Mouse (Mus musculus): ENCODE data around the gene Rpl35a. TPM values are rescaled to one million over a fixed set of nuclear protein-coding genes. Genes with fewer than 3 reads are reported as not detected.
"Not testable (repeated sequence)": the region's sequence is repeated elsewhere in the genome, so short reads cannot be mapped to it uniquely, and the experiment has no call there.

Gene Rpl35a
- total and polyA plus RNA-seq, 3 experiments, result 159 to 1,492 (median 642) TPM

DNA sequence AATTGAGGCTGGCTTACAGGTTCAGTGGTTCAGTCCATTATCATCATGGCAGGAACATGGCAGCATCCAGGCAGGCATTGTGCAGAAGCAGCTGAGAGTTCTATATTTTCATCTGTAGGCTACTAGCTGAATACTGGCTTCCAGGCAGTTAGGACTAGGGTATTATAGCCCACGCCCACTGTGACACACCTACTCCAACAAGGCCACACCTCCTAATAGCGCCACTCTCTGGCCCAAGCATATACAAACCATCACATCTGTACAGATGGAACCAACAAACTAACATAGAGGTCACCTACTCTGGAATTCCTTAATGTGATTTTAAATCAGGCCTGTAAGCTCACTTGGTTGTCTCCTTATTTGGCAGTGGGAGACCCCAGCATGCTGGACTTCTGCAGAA lies 7.6 kb upstream of the Rpl35a start:
- no peak overlapping the region for H3K4me3 ChIP-seq (ENCODE audit: low read depth, low read length)
- peaks cover 6% of the 10 kb centered on the region for H3K4me1 ChIP-seq (ENCODE audit: insufficient read depth, low read depth, low read length)
- H3K9me3 ChIP-seq (replicated peaks), result no peaks in the 10 kb centered on the region
- no peaks in the 10 kb centered on the region for H3K36me3 ChIP-seq (replicated peaks)
- ATAC-seq (ENCODE audit: extremely low read depth, insufficient number of reproducible peaks, low FRiP score, poor library complexity, severe bottlenecking), result no peak
- no peak for TF ChIP-seq GATA2 (IDR thresholded peaks at IDR 0.05; ENCODE audit: borderline replicate concordance, low read depth, low read length)
- no peak for TF ChIP-seq GATA1 (IDR thresholded peaks at IDR 0.05; ENCODE audit: borderline replicate concordance, low read length)
- TF ChIP-seq POLR2AphosphoS5 (IDR thresholded peaks at IDR 0.05; ENCODE audit: insufficient replicate concordance, low read depth, low read length), result no peak
- no peak for TF ChIP-seq TAL1 (conservative IDR thresholded peaks at IDR 0.05; ENCODE audit: low read depth, low read length)
- H3K27me3 ChIP-seq (ENCODE audit: insufficient read depth, low read length), result peaks cover 12% of the 10 kb centered on the region
- no peak for DNase-seq (ENCODE audit: low spot score)

- Histone ChIP-seq H3K4me3 (ENCODE audit: low read depth, low read length) (no peak overlapping the region), H3K9me3 (replicated peaks) (no peaks in the 10 kb centered on the region), H3K4me1 (ENCODE audit: insufficient read depth, low read depth, low read length) (peaks cover 6% of the 10 kb centered on the region), H3K27me3 (ENCODE audit: insufficient read depth, low read length) (peaks cover 16% of the 10 kb centered on the region), H3K36me3 (replicated peaks) (no peaks in the 10 kb centered on the region)
- DNase-seq (ENCODE audit: low spot score), result no peak
- no peak for ATAC-seq (ENCODE audit: extremely low read depth, insufficient number of reproducible peaks, low FRiP score, poor library complexity, severe bottlenecking)
- TF ChIP-seq GATA1 (IDR thresholded peaks at IDR 0.05; ENCODE audit: borderline replicate concordance, low read length) (no peak), TAL1 (conservative IDR thresholded peaks at IDR 0.05; ENCODE audit: low read depth, low read length) (no peak), POLR2AphosphoS5 (IDR thresholded peaks at IDR 0.05; ENCODE audit: insufficient replicate concordance, low read depth, low read length) (no peak), CTCF (IDR thresholded peaks at IDR 0.05; ENCODE audit: low read depth, low read length) (no peak), GATA2 (IDR thresholded peaks at IDR 0.05; ENCODE audit: borderline replicate concordance, low read depth, low read length) (no peak)
These were observed 6.4 kb upstream of the Rpl35a start for GRCm38 (mm10) chr16:33049809-33050208.

DNA sequence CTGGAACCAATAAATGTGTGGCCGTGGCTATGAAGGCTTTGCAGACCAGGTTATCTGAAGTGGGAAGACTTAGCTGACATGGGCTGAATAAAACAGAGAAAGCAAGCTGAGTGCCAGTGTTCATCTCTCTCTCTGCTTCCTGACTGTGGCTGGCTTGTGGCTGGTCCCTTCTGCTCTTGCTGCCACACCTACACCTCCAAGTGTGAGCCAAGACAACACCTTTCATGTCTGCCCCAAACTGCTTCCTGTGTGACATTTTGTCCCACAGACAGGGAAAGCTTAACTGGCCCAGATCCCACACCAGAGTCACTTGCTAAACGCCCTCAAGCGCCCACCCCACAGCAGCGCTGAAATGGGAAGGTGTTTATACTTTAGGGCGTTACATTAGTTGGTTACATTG lies 3.1 kb upstream of the Rpl35a start:
- TF ChIP-seq GATA1 (IDR thresholded peaks at IDR 0.05; ENCODE audit: borderline replicate concordance, low read length), result no peak
- no peak for TF ChIP-seq GATA2 (IDR thresholded peaks at IDR 0.05; ENCODE audit: borderline replicate concordance, low read depth, low read length)
- TF ChIP-seq CTCF (IDR thresholded peaks at IDR 0.05; ENCODE audit: low read depth, low read length), result no peak
- TF ChIP-seq POLR2AphosphoS5 (IDR thresholded peaks at IDR 0.05; ENCODE audit: insufficient replicate concordance, low read depth, low read length), result no peak
- TF ChIP-seq TAL1 (conservative IDR thresholded peaks at IDR 0.05; ENCODE audit: low read depth, low read length), result no peak
- DNase-seq (ENCODE audit: low spot score) (no peak), ATAC-seq (ENCODE audit: extremely low read depth, insufficient number of reproducible peaks, low FRiP score, poor library complexity, severe bottlenecking) (no peak)
- peaks cover 6% of the 10 kb centered on the region for H3K36me3 ChIP-seq (replicated peaks)
- peaks cover 15% of the 10 kb centered on the region for H3K27me3 ChIP-seq (ENCODE audit: insufficient read depth, low read length)
- no peak overlapping the region for H3K4me3 ChIP-seq (ENCODE audit: low read depth, low read length)
- H3K9me3 ChIP-seq (replicated peaks), result no peaks in the 10 kb centered on the region
- peaks cover 12% of the 10 kb centered on the region for H3K4me1 ChIP-seq (ENCODE audit: insufficient read depth, low read depth, low read length)

GRCm38 (mm10) chr16:33054927-33055326 lies 1.3 kb upstream of the Rpl35a start:
- H3K36me3 ChIP-seq (replicated peaks), result peaks cover 24% of the 10 kb centered on the region
- not testable (repeated sequence) for ATAC-seq (ENCODE audit: extremely low read depth, insufficient number of reproducible peaks, low FRiP score, poor library complexity, severe bottlenecking); DNase-seq (ENCODE audit: low spot score); H3K4me3 ChIP-seq (ENCODE audit: low read depth, low read length); H3K9me3 ChIP-seq (replicated peaks)
- peaks cover 29% of the 10 kb centered on the region for H3K4me1 ChIP-seq (ENCODE audit: insufficient read depth, low read depth, low read length)
- peaks cover 13% of the 10 kb centered on the region for H3K27me3 ChIP-seq (ENCODE audit: insufficient read depth, low read length)

GRCm38 (mm10) chr16:33055655-33056054 lies 598 bp upstream of the Rpl35a start:
- Histone ChIP-seq H3K27me3 (ENCODE audit: insufficient read depth, low read length) (peaks cover 13% of the 10 kb centered on the region), H3K36me3 (replicated peaks) (peaks cover 31% of the 10 kb centered on the region), H3K9me3 (replicated peaks) (no peaks in the 10 kb centered on the region), H3K4me1 (ENCODE audit: insufficient read depth, low read depth, low read length) (peaks cover 35% of the 10 kb centered on the region), H3K4me3 (ENCODE audit: low read depth, low read length) (peak overlapping the region; percentile 95; the same call in 1 of the 2 replicates)
- no peak for TF ChIP-seq TAL1 (conservative IDR thresholded peaks at IDR 0.05; ENCODE audit: low read depth, low read length)
- no peak for TF ChIP-seq CTCF (IDR thresholded peaks at IDR 0.05; ENCODE audit: low read depth, low read length)
- TF ChIP-seq GATA1 (IDR thresholded peaks at IDR 0.05; ENCODE audit: borderline replicate concordance, low read length), result no peak
- no peak for TF ChIP-seq POLR2AphosphoS5 (IDR thresholded peaks at IDR 0.05; ENCODE audit: insufficient replicate concordance, low read depth, low read length)
- no peak for TF ChIP-seq GATA2 (IDR thresholded peaks at IDR 0.05; ENCODE audit: borderline replicate concordance, low read depth, low read length)
- DNase-seq (ENCODE audit: low spot score) (no peak), ATAC-seq (ENCODE audit: extremely low read depth, insufficient number of reproducible peaks, low FRiP score, poor library complexity, severe bottlenecking) (no peak)

GRCm38 (mm10) chr16:33056786-33057185 lies 533 bp downstream of the Rpl35a start:
- peaks cover 13% of the 10 kb centered on the region for H3K27me3 ChIP-seq (ENCODE audit: insufficient read depth, low read length)
- ATAC-seq (ENCODE audit: extremely low read depth, insufficient number of reproducible peaks, low FRiP score, poor library complexity, severe bottlenecking) (peak; percentile 12; the same call in 1 of the 2 replicates), DNase-seq (ENCODE audit: low spot score) (peak; percentile 18)
- TF ChIP-seq TAL1 (conservative IDR thresholded peaks at IDR 0.05; ENCODE audit: low read depth, low read length) (no peak), CTCF (IDR thresholded peaks at IDR 0.05; ENCODE audit: low read depth, low read length) (no peak), POLR2AphosphoS5 (IDR thresholded peaks at IDR 0.05; ENCODE audit: insufficient replicate concordance, low read depth, low read length) (no peak), GATA1 (IDR thresholded peaks at IDR 0.05; ENCODE audit: borderline replicate concordance, low read length) (no peak), GATA2 (IDR thresholded peaks at IDR 0.05; ENCODE audit: borderline replicate concordance, low read depth, low read length) (no peak)
- H3K4me3 ChIP-seq (ENCODE audit: low read depth, low read length), result peak overlapping the region; percentile 95
- no peaks in the 10 kb centered on the region for H3K9me3 ChIP-seq (replicated peaks)
- H3K4me1 ChIP-seq (ENCODE audit: insufficient read depth, low read depth, low read length), result peaks cover 42% of the 10 kb centered on the region
- H3K36me3 ChIP-seq (replicated peaks), result peaks cover 35% of the 10 kb centered on the region

GRCm38 (mm10) chr16:33058033-33058432 lies 1.8 kb downstream of the Rpl35a start:
- Histone ChIP-seq H3K36me3 (replicated peaks) (peaks cover 35% of the 10 kb centered on the region), H3K4me1 (ENCODE audit: insufficient read depth, low read depth, low read length) (peaks cover 53% of the 10 kb centered on the region), H3K4me3 (ENCODE audit: low read depth, low read length) (peak overlapping the region; percentile 95), H3K9me3 (replicated peaks) (no peaks in the 10 kb centered on the region), H3K27me3 (ENCODE audit: insufficient read depth, low read length) (peaks cover 7% of the 10 kb centered on the region)
- DNase-seq (ENCODE audit: low spot score), result no peak
- ATAC-seq (ENCODE audit: extremely low read depth, insufficient number of reproducible peaks, low FRiP score, poor library complexity, severe bottlenecking), result no peak
- TF ChIP-seq GATA1 (IDR thresholded peaks at IDR 0.05; ENCODE audit: borderline replicate concordance, low read length) (no peak), CTCF (IDR thresholded peaks at IDR 0.05; ENCODE audit: low read depth, low read length) (no peak), GATA2 (IDR thresholded peaks at IDR 0.05; ENCODE audit: borderline replicate concordance, low read depth, low read length) (no peak), TAL1 (conservative IDR thresholded peaks at IDR 0.05; ENCODE audit: low read depth, low read length) (no peak), POLR2AphosphoS5 (IDR thresholded peaks at IDR 0.05; ENCODE audit: insufficient replicate concordance, low read depth, low read length) (no peak)

GRCm38 (mm10) chr16:33058656-33059055 lies 2.4 kb downstream of the Rpl35a start:
- Histone ChIP-seq H3K4me1 (ENCODE audit: insufficient read depth, low read depth, low read length) (peaks cover 58% of the 10 kb centered on the region), H3K4me3 (ENCODE audit: low read depth, low read length) (peak overlapping the region; percentile 95), H3K36me3 (replicated peaks) (peaks cover 35% of the 10 kb centered on the region)
- ATAC-seq (ENCODE audit: extremely low read depth, insufficient number of reproducible peaks, low FRiP score, poor library complexity, severe bottlenecking); DNase-seq (ENCODE audit: low spot score); H3K27me3 ChIP-seq (ENCODE audit: insufficient read depth, low read length); H3K9me3 ChIP-seq (replicated peaks): not testable (repeated sequence)

Measured in G1E (cell line).